Mouse (Mus musculus): ENCODE results near the gene Uncx.

Uncx gene

DNA sequence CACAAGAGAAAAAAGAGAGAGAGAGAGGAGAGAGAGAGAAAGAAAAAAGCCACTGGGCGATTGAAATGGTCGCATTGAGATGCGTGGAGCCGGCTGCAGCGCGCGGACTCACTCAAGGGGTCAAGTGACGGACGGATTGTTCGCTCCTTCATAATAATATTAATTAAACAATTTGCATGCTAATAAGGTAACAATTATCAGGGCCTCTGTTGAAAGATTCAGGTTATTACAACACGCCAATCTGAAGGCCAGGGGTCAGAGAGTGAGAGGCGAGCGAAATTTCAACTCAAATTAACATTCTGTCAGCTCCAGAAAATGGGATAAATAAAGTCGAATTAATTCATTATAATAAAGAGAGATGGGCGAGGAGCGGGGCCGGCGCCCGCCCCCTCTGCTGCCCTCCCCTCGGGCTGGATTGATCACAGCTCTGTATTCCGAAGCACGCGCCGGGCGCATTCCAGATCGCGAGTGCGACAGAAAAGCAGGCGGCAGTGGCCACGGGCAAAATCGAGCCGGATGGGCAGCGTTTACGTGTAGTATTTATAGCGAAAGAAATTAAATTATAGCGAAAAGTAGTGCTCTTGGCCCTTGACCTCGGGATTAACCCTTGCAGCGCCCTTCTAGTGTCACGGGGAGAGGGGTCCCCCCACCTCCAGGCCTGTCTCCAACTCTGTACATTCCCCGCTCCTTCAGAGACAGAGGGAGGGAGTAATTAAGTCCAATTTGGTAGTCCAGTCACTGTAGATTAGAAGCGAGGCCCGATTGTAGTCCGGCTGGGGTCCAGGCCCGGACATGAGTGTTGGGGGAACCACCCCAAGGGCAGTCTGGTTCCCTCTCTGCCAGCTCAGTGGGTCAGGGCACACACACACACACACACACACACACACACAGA, 1.9 kb upstream of the Uncx start:
- in situ Hi-C loops (cut with MboI; ENCODE audit: unreplicated experiment in 2 of 2): no loop called here

DNA sequence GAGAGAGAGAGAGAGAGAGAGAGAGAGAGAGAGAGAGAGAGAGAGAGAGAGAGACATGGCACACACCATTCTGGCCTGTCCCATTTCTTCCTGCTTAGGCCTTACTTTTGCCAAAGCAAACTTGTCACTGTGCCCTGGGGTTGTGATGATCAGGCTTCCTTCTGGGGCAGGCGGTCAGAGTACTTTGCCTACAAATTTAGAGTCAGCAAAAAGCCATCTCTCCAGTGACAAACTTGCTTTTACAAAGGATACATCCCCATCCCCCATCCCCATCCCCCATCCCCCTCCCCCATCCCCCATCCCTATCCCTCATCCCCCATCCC, 1.3 kb upstream of the Uncx start:
- in situ Hi-C loops (cut with MboI; ENCODE audit: unreplicated experiment in 2 of 2): no loop called here

DNA sequence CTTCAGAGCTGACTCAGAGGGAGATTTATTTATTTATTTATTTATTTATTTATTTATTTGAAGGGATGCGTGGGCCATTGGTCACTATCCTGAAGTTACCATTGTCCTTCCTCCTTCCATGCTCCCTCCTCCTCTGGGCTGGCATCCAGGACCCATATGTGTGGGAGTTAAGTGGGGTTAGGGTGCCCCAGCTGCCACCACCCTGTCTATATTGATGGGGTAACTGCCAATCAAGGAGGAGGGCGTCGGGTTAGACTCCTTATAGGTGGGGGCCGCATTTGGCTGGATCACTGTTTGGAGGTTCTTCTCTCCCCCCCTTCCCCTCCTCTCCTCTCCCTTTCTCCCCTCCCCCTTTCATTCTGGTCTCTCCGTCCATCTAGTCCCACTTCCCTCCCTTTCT, 738 bp upstream of the Uncx start:
- in situ Hi-C loops (cut with MboI; ENCODE audit: unreplicated experiment in 2 of 2): no loop called here

DNA sequence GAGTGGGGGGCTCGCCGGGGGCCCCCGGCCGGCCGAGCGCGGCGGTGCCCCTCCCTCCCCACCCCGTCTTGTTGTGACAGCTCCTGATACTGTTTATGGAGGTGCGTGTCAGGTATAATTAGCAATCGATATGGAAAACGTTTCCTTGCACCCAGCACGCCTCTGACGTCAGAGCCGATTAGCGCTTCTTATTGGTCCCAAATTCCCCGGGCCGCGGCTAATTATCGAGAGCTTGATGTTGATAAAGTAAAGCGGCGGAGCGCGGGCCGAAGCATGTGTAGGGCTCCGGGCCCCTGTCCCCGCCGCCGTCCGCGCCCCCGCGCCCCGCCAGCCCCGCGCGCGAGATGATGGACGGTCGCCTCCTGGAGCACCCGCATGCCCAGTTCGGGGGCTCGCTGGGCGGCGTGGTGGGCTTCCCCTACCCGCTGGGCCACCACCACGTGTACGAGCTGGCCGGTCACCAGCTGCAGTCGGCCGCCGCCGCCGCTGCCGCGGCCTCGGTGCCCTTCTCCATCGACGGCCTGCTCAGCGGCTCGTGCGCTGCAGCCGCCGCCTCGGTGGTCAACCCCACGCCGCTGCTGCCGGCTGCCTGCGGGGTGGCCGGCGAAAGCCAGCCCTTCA, 466 bp downstream of the Uncx start:
- in situ Hi-C loops (cut with MboI; ENCODE audit: unreplicated experiment in 2 of 2): no loop called here

GRCm38 (mm10) chr5:139544271-139545135, 1.2 kb downstream of the Uncx start:
- in situ Hi-C loops (cut with MboI; ENCODE audit: unreplicated experiment in 2 of 2): no loop called here

DNA sequence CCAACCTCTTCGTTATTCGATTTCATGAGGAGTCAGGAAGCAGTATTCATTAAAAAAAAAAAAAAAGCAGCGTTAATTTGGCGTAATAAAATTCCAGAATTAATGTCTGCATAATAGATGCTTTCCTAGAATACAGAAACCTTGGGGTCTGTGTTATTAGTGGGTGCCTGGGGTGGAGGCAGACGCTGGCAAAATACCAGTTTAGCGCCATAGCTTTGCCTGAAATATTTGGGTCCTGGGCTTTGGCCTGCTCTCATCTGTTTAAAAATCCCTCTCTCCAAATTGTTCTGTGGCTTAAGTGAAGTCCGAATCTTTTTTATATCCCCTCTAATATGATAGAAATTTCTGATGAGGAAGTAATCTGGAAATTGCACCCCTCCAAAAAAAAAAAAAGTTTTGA, 1.9 kb downstream of the Uncx start:
- in situ Hi-C loops (cut with MboI; ENCODE audit: unreplicated experiment in 2 of 2): no loop called here

- in situ Hi-C loops (cut with MboI; ENCODE audit: unreplicated experiment in 2 of 2): no loop called here
Measured at GRCm38 (mm10) chr5:139545673-139546335, 2.5 kb downstream of the Uncx start.

- in situ Hi-C loops (cut with MboI; ENCODE audit: unreplicated experiment in 2 of 2): no loop called here
Measured at GRCm38 (mm10) chr5:139546336-139546770, 3.1 kb downstream of the Uncx start.

GRCm38 (mm10) chr5:139546771-139547420, 3.6 kb downstream of the Uncx start:
- in situ Hi-C loops (cut with MboI; ENCODE audit: unreplicated experiment in 2 of 2): no loop called here

DNA sequence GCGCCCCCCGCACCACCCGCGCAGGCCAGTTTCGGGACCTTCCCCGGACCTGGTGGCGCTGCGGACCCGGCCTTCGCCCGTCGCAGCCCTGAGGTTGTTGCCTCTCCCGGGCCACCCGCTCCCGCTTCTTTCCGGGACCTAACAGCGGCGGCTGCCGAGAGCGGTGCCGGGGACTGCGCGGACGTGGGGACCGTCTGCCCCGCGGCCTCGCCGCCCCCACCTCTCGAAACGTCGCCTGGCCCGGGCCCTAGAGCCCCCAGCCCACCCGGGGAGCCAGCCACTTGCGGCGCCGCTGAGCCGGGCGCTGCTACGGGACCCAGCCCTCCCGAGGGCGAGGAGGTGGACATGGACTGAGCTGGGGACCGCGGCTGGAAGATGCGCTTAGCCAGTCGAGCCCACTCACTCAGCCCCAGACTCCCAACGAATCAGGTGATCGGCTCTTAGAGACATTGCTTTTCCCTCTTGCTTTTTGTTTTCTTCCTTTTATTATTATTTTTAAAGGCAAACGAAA, 4.2 kb downstream of the Uncx start:
- in situ Hi-C loops (cut with MboI; ENCODE audit: unreplicated experiment in 2 of 2): no loop called here

- in situ Hi-C loops (cut with MboI; ENCODE audit: unreplicated experiment in 2 of 2): no loop called here
Measured at GRCm38 (mm10) chr5:139553446-139554273, 10.4 kb downstream of the Uncx start.

GRCm38 (mm10) chr5:139554478-139555335, 11.4 kb downstream of the Uncx start:
- in situ Hi-C loops (cut with MboI; ENCODE audit: unreplicated experiment in 2 of 2): no loop called here

DNA sequence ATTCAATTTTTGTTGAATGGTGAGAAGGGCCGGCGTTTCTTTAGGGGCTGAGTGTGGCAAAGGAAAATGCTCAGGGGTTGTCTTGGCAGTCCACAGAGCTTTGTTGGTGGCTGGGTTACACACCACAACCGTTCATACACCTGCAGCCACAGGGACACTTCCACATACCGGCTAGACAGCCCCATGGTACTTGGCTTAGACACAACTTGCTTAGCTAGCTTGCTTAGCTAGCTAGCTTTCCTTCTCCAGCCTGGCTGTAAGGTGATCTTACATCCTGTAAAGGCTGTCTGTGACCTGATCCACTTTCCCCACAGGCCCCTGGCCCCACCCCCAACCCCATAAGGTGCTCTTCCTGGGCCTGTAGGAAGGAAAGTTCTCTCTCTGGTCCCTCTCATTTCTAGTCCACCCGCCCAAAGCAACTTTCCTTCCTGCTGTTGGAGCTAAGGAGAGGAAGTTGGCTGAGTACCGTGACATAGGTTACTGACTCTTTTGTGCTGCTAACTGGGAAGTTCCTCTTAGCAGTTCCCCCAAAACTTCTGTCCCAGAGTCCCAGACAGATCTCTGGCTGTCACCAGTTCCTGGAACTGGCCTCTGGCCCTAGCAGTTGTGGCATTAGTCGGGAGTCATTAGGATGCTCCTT, 12.3 kb downstream of the Uncx start:
- in situ Hi-C loops (cut with MboI; ENCODE audit: unreplicated experiment in 2 of 2): no loop called here

DNA sequence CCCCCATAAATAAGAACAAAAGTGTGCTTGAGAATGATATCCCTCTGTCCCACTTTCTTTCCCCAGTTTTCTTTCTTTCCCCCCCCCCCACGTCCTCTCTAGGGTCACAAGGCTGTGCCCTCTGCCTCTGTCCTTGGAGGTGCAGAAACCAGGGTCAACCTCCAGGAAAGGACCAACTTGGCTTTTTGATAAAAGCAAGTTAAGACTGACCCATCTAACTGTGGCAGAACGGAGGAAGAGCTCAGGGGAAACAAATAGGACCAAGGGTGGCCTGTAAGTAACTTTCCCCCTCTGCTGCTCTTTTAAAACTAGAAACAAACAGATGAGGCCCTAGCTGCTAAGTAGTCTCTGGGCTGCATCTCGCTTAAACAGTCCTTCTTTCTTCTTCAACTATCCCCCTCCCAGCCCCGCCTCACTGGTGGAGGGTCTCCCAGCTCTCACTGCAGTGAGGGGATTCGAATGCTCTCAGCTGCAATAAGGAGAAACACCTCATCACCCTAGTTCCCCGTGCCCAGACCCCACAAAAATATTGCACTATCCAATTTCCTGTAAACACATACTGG, 12.9 kb downstream of the Uncx start:
- in situ Hi-C loops (cut with MboI; ENCODE audit: unreplicated experiment in 2 of 2): no loop called here

DNA sequence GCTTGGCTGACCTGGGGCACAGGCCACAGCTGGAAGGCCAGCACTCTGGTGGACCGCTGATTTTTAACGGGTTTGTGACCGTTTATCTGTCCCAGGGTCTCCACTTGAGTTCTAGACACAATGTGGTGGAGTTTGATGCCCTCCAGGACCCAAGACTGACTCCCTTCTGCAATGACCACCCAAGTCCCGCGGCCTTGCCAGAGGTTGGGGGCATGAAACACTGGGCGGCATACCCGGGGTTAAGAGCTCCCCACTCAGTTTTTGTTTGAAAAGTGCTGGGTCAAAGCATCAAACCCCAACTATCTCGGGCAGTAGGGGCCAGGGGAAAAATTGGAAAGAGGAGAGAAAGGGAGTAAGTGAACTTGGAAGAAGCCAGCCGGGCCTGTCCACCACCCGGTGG, 13.8 kb downstream of the Uncx start:
- in situ Hi-C loops (cut with MboI; ENCODE audit: unreplicated experiment in 2 of 2): no loop called here

GRCm38 (mm10) chr5:139557531-139558467, 14.5 kb downstream of the Uncx start:
- in situ Hi-C loops (cut with MboI; ENCODE audit: unreplicated experiment in 2 of 2): no loop called here

- in situ Hi-C loops (cut with MboI; ENCODE audit: unreplicated experiment in 2 of 2): no loop called here
Measured at GRCm38 (mm10) chr5:139558468-139558804, 15.1 kb downstream of the Uncx start.

Data from v-Abl transformed pro-B cells (cell line).